Mouse (Mus musculus) gastrocnemius, postnatal 14 days (tissue): Measurements from ENCODE around the gene Pkd1l2. TPM values are rescaled to one million over a fixed set of nuclear protein-coding genes. Genes with fewer than 3 reads are reported as not detected.

Experiments
- DNase-seq: peaks from one replicate; pipeline ENCODE4 v3.0.0; 2021; ENCODE audit warnings: mixed read lengths
- intact Hi-C: fragments of 180-260 bp; cut with DNase I; formaldehyde crosslinking; loops from one replicate; pipeline ENCODE4 v1.15.1; 2025; ENCODE audit warnings: low total_unique reads
- total RNA-seq, 2 experiments: library from RNA; stranded (reverse); gene quantifications; 2 replicates each; pipeline ENCODE4 v1.2.3; 2021

Gene Pkd1l2
- total RNA-seq, 2 experiments from 2014 or later: 0.04 to 0.09 TPM

DNA sequence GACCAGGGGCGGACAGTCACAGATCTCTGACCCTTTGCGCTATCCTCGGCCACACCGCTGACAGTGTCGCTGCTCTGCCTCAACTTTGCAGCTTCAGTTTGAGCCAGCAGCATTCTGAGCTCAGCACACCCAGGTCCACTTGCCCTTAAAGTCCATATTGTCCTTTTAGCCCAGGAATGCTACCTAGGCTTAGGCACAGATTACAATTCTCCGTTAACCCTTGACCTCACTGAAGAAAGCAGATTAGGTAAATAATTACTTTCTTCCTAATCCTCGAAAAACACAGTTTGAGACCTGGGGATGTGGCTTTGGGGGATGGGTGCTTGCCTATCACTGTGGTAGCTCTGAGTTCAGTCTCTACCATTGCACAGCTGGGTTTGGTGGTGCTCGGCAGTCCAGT, 91.0 kb downstream of the Pkd1l2 start:
- no peak for DNase-seq
- intact Hi-C loops: no loop called here

DNA sequence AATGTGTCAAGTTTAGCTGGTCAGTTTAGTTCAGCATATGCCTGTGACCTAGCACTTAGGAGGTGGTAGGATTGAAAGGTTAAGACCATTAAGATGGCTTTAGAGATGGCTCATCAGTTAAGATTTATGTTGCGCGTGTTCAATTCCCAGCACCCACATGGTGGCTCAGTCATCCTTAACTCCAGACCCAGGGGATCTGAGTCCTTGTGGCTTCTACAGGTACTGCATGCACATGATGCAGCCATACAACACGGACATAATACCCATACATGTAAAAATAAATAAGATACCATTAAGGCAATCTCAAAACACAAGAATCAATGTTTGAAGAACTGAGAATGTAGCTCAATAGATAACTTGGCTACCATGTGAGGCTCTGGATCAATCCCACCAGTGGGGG, 92.4 kb downstream of the Pkd1l2 start:
- no peak for DNase-seq
- intact Hi-C loops: no loop called here

- DNase-seq: peak; percentile 43
- intact Hi-C loops: no loop called here
These were observed 102.1 kb downstream of the Pkd1l2 start for GRCm38 (mm10) chr8:116980117-116980516.

GRCm38 (mm10) chr8:116978631-116979256, 103.5 kb downstream of the Pkd1l2 start, which contains the start of gene 1700030J22Rik:
1700030J22Rik (minus strand) TSS chr8:116978959.
- intact Hi-C loops: loop anchor here (5.0 kb wide), 1 partner anchor 36 kb away; the partner anchor contains the start of gene Atmin
- peak; percentile 98 for DNase-seq

GRCm38 (mm10) chr8:116978052-116978451, 104.2 kb downstream of the Pkd1l2 start:
- intact Hi-C loops: loop anchor here (5.0 kb wide), 1 partner anchor 36 kb away; the partner anchor contains the start of gene Atmin
- DNase-seq: no peak

- intact Hi-C loops: loop anchor here (5.0 kb wide), 1 partner anchor 33 kb away; the partner anchor contains the start of gene Atmin
- no peak for DNase-seq
These were observed 106.6 kb downstream of the Pkd1l2 start for GRCm38 (mm10) chr8:116975606-116976005.

DNA sequence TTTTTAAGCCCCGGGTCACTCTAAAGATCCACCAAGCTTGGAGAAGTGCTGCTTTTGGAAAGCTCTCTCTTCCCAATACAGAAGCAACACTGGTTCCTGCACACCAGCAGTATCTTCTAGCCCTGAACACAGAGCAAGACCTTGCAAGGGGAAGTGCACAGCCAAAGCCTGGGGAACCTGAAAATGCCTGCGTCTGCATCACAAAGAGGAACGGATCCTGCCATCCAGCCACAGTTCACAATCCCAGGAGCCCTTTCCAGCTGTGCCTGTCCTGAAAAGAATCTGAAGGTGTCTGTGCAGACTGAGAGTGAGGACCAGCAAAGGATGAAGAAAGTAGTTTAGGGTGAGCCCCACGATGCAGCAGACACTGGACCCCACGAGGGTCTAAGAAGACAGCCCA, 107.2 kb downstream of the Pkd1l2 start:
- intact Hi-C loops: loop anchor here (5.0 kb wide), 1 partner anchor 33 kb away; the partner anchor contains the start of gene Atmin
- no peak for DNase-seq

GRCm38 (mm10) chr8:116969531-116969930, 112.7 kb downstream of the Pkd1l2 start:
- no peak for DNase-seq
- intact Hi-C loops: no loop called here

DNA sequence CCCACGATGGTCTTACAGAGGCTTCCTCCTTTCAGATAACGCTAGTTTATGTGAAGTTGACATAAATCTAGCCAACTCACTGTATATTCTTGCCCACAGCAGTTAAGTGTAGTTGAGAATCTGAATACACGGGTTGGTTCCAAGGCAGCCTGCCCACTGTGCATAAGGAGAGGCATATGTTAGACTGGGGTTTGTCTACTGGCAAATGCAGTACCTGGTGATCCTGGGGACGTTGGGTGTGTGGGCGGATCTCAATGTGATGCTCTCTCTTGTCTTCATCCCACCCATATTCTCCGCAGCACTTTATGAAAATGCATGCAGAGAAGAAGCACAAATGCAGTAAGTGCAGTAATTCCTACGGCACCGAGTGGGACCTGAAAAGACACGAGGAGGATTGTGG, 127.8 kb downstream of the Pkd1l2 start:
- no peak for DNase-seq
- intact Hi-C loops: no loop called here

DNA sequence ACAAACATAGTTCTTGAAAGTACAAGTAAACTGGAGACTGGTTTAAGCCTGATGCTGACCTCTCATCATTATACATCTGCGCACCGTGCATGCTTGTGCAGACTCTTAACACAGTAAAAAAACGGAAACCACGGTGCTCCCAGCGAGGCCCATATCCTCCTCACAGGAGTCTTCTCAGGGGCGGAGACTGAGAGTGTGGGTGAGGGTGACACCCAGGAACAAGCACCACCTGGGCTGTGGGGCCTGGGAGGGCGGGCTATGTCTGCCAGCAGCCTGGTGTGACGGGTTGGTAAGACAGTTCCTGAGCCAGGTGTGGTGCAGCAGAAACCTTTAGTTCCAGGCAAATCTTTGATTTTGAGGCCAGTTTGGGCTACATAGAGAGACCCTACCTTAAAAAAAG, 129.8 kb downstream of the Pkd1l2 start:
- intact Hi-C loops: no loop called here
- no peak for DNase-seq

DNA sequence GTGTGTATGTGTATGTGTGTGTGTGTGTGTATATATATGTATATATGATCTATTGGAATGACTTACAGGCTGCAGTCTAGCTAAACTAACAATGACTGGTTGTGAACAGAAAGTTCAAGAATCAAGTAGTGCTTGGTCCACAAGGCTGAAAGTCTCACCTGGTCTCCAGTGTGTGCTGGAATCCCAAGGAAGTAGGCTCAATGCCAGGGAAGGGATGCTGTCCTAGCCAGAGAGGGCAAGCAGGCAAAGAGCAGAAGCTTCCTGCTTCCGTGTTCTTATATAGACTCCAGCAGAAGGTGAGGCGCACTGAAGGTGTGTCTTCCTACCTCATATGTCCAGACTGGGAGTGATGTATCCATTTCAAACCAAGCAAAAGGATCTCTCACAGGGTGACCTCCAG, 130.5 kb downstream of the Pkd1l2 start:
- intact Hi-C loops: no loop called here
- no peak for DNase-seq

DNA sequence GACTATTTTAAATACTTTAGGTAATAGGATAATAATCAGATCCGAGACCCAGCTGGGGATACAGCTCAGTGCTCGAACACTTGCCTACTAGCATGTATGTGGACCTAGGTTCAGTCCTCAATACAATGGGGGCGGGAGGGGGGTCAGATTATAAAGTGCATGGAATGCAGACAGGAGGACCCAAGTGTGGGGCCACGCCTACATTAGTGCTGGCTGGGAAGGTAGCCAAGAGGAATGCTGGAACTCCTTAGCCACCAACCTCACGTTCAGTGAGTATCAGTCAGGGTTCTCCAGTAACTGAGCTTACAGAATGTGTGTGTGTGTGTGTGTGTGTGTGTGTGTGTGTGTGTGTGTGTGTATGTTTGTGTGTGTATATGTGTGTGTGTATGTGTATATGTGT, 130.9 kb downstream of the Pkd1l2 start:
- intact Hi-C loops: no loop called here
- no peak for DNase-seq

DNA sequence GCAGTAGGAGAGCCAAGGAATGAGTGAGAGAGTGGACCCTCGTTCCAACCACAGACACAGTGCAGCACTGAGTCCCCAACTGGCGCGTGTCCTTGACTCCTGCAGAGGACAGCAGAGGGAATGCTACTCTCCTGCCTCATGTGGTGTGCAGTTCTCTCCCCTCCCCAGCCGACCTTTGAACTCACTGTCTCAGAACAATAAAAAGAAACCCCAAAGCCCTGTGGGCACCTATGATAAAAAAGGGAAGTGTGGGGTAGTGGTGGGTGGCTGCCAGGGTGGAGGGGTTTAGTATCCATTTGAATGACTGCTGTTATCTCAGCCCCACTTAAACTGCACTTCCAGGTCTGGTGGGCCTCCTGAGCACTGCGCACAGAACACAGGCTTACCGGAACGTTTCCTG, 134.7 kb downstream of the Pkd1l2 start:
- no peak for DNase-seq
- intact Hi-C loops: no loop called here

DNA sequence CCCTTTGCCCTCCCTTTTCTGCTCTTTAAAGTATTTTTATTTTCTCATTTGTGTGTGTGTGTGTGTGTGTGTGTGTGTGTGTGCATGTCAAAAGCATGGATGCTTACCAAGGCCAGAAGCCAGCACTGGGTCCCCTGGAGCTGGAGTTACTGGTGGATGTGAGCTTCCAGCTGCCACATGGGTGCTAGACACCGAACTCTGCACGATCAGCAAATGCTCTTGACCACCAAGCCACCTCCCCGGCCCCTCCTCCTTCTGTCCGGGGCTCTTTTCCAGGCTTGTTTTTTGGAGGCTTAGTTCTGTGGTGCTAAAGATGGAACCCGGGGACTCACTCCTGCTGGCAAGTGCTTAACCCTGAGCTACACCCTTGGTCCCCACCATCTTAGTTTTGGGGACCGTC, 135.4 kb downstream of the Pkd1l2 start:
- DNase-seq: no peak
- intact Hi-C loops: no loop called here

DNA sequence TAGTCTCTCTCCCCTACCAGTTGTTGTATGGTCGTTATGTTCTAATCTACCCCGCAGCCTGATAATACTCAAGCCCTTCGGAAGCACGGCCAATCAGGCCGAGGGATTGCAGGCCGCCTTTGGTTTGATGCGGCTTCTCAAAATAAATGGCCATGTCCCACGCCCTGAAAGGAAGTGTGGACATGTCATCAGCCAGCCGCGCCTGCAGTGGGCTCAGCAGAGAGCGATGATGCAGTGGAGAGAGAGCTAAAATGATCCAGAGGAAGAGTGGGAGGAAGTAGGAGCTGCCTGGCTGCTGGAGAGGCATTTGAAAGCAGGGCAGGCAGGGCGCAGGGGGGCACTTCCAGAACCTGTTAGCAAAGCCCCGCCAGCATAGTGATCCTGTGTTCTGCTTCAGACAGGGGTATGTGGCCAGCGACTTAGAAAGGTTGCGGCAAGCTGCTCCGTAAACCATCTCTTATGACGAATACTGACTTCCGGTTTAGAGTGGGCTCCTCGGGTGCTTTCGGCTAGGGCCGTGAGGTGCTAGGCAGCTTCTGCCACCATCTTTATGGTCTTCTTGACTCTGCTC, 135.9 kb downstream of the Pkd1l2 start:
- intact Hi-C loops: no loop called here
- no peak for DNase-seq

Other genes starting within 250 kb of the Pkd1l2 start
- 10 to 100 TPM; 25.3 to 27.7 TPM for gene Cmc2, start 161.0 kb downstream of the Pkd1l2 start, total RNA-seq
- gene Cenpn, start 160.7 kb downstream of the Pkd1l2 start, total RNA-seq: 1 to 10 TPM; 1.9 to 2.1 TPM
- gene Atmin, start 139.1 kb downstream of the Pkd1l2 start, total RNA-seq: 10 to 100 TPM; 10.9 to 12.2 TPM
- gene 1700030J22Rik, start 103.5 kb downstream of the Pkd1l2 start, total RNA-seq: under 1 TPM; 0.14 to 0.24 TPM
- gene Gcsh, start 88.9 kb downstream of the Pkd1l2 start, total RNA-seq: 10 to 100 TPM; 41.5 to 42.2 TPM
- under 1 TPM in 1 of 2 experiments, not detected in 1; 0.13 TPM for gene Bco1, start 13.4 kb upstream of the Pkd1l2 start, total RNA-seq
- 1 to 10 TPM; 4.1 to 4.6 TPM for gene Gan, start 75.7 kb upstream of the Pkd1l2 start, total RNA-seq
- 10 to 100 TPM; 16.2 to 16.4 TPM for gene Cmip, start 174.6 kb upstream of the Pkd1l2 start, total RNA-seq